Mouse (Mus musculus) right cerebral cortex, postnatal 4 days (tissue): ENCODE measurements around the gene Stat5a.

Experiments
- DNase-seq: peaks from one replicate; pipeline ENCODE4 v3.0.0-alpha.2; 2022

Stat5a gene

DNA sequence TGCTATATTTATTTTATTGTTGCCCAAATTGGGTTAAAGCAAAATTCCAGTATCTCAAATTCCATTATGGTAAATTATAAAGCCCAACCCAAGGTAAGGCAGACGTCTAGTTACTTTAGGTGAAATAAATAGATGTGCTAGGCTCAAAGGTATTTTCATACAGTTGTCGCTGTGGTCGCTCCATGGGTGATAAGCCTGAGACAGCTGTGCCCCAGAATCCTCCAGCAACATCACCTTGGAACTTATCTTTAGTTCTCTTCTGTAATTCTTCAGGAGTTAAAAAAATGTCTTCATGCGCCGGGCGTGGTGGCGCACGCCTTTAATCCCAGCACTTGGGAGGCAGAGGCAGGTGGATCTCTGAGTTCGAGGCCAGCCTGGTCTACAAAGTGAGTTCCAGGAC, 20.3 kb upstream of the Stat5a start:
- DNase-seq: no peak

DNA sequence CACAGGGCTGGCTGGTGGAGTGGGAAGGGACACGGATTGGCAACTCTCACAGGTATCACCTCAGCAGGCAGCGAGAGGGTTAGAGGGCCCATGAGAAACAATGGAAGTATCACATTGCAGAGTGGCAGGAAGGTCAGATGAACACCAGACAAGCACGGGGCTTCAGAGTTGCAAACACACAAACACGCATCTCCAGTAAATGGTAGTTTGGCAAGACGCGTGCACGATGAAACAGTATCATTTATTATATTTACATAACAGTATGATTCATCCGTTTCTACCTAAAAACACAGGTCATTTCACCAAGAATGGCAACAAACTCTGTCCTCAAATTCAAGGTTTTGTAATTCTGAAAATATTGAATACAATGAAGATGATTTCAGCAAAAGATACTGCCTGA, 19.6 kb upstream of the Stat5a start:
- no peak for DNase-seq

DNA sequence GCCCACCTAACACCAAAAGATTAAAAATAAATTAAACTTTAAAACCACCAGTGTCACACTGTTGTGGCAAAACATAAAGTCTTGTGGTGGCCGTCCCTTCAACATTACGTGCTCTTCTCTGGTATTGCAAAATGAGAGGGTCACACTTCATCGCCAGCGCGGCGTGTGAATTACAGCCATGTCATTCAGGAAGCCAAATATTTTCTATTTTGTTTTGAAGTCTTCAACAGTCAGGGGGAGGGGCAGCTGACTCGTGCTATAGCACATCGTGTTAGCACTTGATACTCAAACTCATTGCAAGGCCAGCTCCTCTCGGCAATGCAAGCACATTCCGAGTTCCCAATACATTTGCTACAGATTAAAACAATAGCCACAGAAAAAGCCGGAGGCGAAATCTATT, 18.3 kb upstream of the Stat5a start:
- no peak for DNase-seq

DNA sequence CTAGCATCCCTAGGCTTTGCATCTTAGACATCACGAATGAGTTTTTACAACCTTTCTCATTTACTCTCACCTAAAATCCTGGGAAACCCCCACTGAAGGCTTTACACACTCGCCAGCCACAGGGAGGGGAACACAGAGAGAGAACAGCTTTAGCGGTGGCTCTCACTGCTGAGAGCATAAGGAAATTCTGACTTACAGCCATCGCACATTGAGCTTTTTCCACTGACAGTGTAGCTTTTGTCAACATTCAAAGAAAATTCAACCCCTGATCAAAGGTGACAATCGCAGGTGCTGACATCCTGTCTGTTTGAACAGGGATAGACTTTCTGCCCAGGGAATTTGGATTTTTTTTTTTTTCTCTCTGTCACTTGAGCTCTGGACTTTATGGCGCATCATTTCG, 17.1 kb upstream of the Stat5a start:
- no peak for DNase-seq

DNA sequence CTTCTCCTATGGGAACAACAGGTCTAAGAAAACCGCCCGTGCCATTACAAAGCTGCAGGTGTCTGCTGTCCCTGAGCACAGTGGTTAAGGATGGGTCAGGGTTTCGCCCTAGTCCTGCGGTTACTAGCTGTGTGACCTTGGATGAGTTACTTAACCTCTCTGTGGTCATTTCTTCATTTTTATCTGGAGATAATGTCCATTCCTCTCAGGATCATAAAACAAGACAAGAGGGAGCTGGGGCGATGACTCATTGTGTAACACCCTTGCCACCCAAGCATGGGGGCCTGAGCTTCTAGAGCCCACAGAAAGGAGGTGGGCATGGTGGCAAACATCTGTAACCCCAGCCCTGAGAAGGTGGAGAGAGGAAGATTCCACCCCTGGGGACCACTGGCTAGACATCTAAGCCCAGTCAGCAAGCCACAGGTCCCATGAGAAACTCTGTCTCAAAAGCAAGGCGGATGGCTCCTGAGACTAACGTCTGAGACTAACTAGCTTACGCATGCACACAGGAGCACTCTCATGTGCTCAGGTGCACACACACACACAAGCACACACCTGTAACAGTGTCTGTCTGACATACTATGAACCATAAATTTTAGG, 16.0 kb upstream of the Stat5a start:
- no peak for DNase-seq

DNA sequence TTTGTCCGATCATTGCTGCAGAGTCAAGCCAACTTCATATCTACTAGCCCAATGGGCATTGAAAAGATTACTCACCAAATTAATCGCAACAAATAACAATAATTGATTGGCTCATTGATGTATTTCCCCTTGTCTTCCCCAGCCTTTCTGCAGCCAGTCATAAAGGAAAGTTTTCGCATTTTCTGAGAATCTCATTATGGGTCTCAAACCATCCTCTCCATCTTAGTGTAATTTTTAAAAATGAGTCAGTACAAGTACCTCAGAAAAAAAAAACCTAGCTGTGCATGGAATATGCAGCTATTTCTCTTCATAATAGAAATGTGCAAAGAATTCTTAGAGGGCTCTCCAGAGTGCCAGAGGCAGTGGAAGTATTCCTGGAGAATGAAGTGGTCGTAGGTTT, 15.0 kb upstream of the Stat5a start:
- no peak for DNase-seq

DNA sequence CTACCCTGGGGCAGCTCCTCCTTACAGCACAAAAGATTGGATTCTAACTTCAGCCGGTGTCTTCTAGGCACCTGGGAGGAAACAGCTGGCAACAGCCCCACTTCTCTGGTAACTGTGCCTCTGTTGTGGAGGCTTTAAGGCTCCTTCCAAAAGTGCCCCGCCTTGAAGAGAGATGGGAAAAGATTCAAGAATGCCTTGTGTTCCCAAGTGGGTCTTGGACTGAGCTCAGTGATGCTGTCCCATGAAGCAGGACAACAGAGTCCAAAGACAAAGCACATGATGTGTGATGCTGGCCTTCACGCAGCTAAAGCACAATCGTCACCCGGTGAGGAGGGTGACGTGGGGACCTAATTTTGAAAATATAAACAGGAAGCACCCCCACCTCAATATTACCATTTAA, 13.4 kb upstream of the Stat5a start:
- no peak for DNase-seq

DNA sequence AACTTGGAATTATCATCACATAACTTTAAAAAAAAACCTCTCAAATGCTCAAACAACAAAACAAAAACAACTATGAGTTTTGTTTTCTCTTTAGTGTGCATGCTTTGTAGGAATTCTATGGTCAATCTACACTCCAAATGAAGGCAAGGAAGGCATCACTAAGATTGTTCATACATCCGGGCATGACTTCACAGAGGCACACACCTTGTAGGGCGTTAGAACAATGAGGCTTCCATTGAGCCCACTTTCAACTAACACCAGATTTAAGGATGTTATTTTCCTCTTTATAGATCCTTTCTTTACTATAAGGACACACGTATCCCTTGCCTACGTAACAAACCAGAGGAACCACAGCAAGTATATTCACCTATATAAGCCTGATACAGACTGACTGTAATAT, 11.6 kb upstream of the Stat5a start:
- DNase-seq: no peak

DNA sequence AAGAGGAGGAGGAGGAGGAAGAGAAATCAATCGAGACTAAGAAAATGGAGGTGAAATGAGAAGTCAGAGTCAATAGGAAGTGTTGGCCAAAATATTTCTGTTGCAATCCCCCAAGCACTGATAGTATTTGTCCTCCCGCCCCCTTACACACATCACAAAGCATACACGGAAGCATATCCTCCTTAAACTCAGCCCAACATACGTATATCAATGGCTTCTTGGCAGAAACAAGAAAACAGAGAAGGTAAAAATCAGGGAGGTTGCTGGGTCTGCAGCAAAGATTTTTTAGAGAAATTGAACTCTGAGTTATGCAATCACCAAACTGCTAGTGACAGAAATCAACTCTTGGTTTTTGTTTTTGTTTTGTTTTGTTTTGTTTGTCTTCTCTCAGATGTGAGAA, 11.1 kb upstream of the Stat5a start:
- DNase-seq: no peak

DNA sequence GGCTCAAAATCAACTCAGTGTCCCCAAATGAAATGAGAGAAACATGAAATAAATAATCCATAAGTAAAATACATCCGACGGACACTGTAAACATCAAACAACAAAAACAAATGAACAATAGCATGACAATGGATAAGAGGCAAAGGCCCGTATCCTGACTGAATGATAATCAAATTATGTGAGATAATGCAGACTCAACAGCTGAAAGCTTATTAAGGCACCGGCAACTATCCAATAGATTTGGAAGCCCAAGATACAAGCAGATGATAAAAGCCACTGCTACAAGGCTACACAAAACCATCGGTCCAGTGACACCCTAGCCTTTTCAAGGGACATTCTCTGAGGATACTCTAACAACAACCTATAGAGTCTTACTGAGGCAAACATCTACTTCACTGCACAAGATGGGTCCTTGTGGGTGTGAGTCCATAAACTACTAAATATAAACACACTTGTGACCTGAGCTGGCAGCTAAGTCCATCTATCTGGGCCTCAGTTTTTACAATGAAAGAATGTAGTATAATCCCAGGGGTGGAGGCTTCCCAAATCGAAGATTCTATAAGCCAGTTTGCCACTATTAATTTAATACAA, 10.3 kb upstream of the Stat5a start:
- no peak for DNase-seq

DNA sequence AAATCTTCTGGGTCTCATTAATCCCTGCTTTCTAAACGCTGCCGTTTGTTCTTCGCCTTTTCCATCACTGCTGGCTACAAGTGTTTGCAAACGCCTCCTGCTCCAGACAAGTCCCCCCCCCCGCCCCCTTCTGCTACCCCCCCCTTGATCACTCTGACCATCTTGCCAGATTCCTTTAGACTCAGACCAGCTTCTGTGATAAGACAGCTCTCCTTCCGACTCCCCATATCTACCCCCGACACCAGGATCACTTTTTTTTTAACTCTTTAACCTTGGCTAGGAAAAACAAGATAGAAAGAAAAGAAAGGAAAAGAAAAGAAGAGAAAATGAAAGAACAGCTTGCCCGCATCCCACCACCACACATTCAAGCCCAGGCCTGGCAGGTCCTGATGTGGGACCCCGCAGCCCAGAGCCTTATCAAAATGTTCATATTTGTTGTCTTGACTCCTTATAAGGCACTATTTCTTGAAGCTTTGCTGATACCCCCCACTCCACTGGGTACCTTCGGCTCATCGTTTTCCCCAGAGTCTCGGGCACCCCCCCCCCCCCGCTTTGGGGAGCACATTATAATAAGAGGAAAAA, 9.6 kb upstream of the Stat5a start:
- DNase-seq: no peak

DNA sequence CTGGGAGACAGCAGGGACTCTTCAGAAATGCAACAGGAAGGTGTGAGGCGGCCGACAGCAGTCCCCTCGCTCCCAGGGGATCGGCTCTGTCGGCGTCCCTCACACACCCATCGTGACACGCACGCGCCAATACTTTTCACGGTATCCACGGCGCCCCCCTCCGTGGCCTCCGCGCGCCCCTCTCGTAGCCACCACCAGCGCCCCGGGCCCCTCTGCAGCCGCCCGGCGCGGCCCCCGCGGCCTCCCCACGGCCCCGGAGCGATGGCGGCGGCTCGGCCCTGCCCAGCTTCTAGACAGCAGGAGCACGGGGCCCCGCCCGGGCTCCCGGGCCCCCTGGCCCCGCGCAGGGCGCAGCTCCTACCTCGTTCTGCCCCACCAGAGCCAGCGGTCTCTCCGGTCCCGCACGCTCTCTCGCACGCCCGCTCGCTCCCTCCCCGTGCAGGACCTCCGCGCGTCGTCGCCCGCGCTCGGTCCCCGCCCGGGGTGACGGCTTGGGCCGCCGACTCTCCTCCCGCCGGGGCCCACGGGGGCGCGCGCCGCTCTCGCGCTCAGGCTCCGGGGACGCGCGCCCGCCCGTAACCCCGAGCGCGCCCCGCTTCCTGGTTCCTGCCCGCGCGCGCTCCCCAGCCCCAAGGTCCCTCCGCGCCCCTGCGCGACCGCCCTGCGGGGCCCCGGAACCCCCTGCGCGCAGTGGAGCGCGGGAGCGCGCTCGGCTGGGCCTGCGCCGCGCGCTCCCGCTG, 8.9 kb upstream of the Stat5a start, which contains the start of gene Stat5b:
Stat5b (minus strand) TSS at position 687 of the 740 bp plus-strand sequence.
- DNase-seq: peak; percentile 70

DNA sequence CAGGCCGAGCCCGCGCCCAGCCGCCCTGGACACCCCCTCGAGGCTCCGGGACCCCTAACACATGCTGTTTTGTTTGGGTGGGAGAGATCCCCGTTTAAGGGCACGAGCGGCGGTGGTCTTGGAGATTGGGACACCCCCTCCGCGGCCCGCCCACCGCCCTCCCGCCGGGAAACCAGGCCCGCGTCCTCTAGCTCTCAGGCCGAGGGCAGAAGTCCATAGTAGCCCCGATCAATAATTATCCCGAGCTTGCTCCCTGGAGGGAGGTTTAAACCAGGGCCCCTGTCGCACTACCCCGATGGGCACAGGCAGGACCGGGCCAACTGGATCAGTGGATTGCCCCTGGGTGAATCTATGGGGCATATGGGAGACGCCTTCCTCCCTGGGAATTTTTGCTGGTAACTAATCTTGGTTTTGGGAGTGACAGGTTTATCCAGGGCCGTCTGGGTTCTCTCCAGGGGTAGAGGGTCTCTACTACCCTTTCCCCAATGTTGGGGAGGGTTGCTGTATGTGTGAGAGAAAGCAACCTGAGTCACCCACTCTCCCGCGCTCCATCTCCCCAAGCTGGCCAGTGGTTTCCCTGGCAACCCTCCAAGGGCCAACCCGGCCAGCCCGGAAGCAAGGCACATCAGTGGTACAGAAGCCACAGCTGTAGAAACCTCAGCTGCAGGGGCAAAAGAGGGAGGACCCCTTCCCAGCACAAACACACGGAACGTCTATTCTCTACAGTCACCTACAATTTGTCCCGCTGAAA, 8.2 kb upstream of the Stat5a start:
- peak; percentile 45 for DNase-seq

DNA sequence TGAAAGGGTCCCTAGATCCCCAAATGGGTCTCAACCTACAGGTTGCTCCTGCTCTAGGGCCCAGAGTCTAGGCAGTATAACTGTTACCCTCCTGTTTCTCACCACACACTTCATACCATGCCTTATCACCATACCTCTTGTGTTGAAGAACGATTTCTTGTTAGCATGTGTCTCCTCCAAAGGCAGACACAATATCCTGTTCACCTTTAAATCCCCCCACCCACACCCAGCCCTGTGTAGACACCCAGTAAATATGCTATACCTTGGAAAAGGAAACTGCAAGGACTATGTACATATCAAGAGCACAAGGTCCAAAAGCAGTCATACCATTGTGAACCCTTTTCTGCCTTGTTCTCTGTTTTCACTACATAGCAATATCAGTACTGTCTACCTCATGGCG, 7.1 kb upstream of the Stat5a start:
- DNase-seq: no peak

DNA sequence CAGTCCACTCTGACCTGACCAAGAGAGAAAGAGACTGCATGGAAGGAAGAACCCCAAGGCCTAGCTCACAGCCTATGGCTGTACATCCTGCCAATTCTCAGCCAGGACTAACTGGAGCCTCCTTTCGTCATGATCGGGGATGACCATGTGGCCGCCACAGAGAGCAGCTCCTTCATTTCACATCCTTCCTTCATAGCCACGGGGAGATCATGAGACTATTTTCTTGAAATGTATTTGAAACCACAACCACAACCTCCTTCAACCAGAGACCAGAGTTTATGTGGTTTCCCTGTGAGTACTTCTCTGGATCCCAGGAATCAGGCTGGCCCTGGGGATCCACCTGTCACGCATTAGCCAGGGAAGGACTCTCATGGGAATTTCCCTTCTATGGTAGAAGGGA, 6.1 kb upstream of the Stat5a start:
- no peak for DNase-seq

DNA sequence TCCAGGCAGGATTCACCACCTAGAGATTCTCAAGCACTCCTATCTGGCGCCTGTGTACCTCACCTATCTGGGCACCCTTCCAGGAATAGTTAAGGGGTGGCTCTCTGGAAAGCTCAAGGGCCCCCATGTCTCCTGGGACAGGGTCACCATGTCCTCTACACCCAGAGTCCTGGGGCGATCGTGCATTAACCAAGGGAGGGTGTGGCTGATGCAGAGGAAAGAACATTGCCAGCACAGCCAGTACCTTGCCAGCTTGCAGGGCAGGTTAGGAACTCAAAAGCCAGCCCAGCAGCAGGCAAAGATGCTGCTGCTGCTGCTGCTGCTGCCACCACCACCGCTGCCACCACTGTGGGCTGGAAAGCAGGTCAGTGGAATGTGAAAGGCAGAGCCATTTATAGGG, 4.9 kb upstream of the Stat5a start:
- DNase-seq: no peak

DNA sequence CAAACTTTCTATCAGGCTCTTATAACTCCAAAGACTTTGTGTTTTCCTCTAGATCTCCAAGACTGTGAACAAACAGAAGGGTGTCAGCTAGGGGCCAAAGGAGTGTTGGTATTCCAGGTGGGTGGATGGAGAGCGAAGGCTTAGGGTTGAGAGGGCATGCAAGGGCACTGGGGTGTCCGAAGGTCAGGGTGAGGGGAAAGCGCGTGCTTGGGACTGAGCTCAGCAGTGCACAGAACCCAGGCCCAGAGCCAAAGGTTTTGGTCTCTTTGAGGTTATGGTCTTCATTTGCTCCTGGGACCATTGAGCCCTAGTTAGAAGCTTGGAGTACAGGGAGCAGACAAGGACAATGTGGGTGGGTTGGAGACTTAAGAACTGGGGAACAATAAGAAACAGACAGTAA, 4.0 kb upstream of the Stat5a start:
- no peak for DNase-seq

DNA sequence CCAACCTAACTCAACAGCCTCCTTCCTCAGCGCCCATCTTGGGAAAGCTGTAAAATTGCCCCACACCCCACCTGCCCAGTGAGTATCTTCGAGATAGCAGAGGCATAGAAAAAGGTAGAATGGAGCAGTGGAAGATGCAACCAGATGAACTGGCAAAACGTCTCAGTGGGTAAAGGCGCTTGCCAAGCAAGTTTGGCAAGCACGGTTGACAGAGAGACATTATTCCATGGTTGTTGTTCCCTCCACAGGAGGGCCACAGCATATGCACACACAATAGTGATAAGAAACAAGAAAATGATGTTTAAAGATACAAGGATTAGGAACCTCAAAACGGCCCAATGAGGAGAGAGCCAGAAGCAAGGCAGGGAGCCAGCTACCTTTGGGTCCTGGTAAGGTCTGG, 1.2 kb upstream of the Stat5a start:
- no peak for DNase-seq

DNA sequence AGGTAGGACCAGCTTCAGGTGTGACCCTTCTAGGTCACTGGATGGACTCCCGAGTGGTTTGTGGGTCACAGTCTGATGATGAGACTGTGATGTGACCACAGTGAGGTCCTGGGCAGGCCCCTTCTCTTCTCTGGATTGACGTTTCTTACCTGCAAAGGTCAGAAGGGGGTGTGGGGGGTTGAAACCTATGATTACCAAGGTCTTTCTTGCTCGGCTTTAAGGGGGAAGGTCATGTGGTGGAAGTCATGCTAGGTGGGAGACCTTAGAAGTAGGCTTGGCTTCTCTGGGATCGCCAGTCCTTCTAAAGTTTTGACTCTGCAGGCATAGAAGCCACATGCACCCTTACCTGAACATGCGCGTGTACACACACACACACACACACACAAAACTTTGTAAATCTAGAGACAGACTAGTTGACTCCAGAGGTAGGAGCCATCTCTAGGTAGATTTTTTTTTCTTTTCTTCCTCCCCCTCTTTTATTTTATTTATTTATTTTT, 476 bp downstream of the Stat5a start:
- no peak for DNase-seq

DNA sequence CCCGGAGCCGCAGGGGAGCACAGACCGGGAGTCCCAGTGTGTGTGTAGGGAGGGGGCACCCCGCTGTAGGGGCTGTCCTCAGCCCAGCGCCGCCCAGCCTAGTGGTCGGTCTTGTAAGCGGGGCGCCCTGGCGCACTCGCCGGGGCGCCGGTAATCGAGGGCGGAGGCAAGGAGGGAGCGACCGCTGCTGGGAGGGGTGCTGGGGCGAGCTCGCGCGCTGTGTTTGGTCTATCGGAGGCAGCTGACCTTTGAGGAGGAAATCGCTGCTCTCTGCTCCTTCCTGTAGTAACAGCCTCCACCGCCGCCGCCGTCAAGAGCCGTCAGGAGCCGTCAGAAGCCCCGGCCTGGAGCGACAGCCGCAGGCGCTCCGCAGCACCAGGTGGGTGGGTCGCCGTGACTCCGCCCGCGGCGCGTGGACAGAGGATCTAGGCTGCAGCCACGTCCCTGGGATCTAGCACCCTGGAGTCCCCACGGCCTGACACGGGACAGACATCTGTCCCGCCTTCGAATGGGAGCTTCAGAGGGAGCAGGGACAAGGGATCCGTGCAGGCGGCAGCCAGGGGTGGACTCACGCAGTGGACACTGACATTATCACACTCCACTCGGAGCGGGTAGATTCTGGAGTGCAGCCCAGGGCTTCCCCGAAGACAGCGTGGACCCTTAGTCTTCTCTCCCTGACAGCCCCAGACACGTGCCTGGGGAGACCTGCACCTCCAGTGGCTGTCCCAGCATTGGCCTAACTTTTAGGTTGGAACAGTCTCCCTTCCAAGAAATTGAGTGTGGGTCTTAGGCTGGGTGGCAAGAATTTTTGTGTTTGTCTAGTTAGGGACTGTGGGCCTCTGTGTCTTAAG, 1.3 kb downstream of the Stat5a start:
- DNase-seq: peak; percentile 40

DNA sequence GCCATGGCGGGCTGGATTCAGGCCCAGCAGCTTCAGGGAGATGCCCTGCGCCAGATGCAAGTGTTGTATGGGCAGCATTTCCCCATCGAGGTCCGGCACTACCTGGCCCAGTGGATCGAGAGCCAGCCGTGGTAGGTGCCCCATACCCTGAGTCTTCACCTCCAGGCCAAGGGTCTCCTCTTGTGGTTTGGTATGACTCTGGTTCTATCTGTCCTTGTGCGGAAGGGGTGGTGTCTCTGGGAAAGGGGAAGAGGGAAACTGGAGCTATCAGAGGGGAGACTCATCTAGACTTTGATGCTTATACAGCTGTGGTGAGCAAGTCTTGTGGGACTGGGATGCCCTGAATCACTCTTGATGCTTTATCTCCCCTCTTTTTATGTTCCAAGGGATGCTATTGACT, 2.2 kb downstream of the Stat5a start:
- DNase-seq: no peak

DNA sequence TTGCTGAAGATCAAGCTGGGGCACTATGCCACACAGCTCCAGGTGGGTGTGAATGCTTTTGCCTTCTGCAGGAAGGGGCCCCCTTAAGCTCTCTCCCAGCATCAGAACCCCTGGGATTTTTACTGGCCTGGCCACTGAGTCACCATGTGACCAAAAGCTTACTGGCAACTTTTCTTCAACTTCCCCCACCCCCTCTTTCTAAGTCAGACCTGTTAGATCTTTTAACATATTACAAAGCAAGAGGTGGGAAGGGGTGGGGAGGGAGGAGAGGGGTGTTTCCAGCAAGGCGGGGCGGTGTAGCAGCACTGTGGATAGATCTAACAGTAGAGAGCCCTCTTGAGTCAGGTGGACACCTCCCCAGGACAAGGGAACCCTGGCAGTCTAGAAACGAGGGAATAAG, 2.7 kb downstream of the Stat5a start:
- no peak for DNase-seq
